Mouse (Mus musculus): Measurements from ENCODE around the gene Itm2b. TPM values are rescaled to one million over a fixed set of nuclear protein-coding genes. Genes with fewer than 3 reads are reported as not detected.

Gene Itm2b
- total RNA-seq, 2 experiments from 2014 or later = 330 to 339 TPM

- DNase-seq = no peak
- intact Hi-C loops (cut with DNase I; ENCODE audit: low total_unique reads) = loop anchor here (5.0 kb wide), 1 partner anchor 41 kb away; no protein-coding TSS in a partner anchor
Observed at GRCm38 (mm10) chr14:73373606-73374005, 11.5 kb downstream of the Itm2b start.

DNA sequence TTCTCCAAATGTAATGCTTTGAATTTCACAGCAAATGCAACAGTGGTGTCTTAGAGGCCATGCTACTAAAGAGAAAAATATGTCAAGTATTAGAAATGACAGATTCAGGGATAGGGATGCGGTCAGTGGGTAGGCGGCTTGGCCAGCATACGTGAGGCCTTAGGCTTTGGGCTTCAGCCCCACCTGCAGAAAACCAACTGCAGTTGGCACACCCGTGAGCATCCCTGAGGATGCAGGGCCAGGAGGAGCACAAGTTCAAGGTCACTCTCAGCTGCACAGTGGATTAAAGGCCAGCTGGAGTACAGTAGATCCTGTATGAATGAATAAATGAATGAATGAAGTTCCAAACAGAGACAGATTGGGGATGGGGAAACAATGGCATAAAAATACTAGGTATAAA is 12.1 kb downstream of the Itm2b start:
- DNase-seq = no peak
- intact Hi-C loops (cut with DNase I; ENCODE audit: low total_unique reads) = loop anchor here (5.0 kb wide), 1 partner anchor 41 kb away; no protein-coding TSS in a partner anchor

DNA sequence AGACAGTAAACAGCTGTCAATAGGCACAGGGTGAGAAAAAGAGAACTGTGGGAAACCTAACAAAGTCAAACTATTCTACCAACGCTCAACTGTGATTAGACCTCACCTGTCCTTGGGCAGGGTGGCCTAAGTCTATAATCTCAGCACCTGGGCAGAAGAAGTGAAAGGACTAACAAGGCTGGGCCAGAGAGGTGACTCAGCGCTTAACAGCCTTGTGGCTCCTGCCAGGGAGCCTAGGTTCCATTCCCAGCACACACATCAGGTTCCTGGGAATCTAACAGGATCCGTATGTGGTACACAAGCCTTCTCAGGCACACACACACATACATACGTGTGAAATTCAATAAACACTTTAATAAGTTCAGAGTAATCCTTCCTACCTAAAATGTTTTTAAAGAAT is 13.5 kb downstream of the Itm2b start:
- DNase-seq = no peak
- intact Hi-C loops (cut with DNase I; ENCODE audit: low total_unique reads) = loop anchor here (5.0 kb wide), 1 partner anchor 39 kb away; no protein-coding TSS in a partner anchor

DNA sequence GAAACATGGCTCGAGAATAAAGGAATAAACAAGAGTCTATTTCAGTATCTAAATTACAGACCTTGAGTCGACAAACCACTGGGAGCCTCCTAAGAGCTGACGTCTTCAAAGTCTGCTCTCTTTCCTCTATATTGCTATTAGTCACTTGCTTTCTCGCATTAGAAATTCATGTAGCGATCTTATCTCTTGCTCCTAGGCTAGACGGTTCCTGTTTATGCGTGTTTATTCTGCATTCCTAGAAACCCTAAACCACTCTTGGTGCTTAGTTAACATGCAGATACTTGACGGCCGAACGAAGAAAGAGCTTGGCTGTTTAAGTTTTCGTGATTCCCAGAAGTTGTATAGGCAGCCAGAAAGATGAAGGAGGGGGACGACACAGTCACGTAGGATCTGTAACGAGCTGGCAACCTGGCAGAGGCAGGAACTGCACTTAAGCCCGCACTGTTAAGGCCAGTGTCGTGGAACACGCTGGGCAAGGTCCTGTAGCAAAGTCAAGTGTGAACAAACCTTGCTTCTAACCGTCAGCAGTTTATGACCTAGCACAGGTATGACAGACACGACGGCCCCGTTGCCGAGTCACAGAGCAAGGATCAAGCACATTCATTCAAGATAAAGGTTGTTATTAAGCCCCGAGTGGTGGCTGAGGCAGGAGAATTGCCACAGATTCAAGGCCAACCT is 14.3 kb downstream of the Itm2b start:
- no peak for DNase-seq
- intact Hi-C loops (cut with DNase I; ENCODE audit: low total_unique reads) = loop anchor here (5.0 kb wide), 1 partner anchor 39 kb away; no protein-coding TSS in a partner anchor

DNA sequence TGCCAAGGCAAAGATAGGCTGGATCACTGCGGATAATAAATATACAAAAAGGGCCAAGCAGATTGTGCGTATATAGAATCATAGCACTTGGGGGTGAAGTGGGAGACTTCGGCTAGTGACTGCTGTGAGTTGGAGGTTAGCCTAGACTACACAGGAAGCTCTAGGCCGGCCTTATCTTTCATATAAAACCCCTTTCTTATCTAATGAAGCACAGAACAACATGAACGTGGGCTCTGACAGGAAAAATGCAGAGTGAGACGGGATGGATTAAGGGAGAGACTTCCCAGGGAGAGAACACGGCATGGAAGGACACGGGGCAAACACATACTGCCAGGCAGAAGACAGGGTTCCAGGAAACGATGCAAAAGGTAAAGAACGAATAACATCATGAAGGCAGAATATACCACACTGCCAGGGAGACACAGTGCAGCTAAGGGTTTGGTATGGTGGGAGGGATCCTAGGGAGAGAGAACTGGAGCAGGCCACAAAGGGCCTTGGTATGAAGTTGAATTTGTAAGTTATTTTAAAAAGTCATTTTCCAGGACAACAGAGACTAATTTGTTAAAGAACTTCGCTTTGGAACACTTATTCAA is 14.9 kb downstream of the Itm2b start:
- intact Hi-C loops (cut with DNase I; ENCODE audit: low total_unique reads) = loop anchor here (5.0 kb wide), 1 partner anchor 38 kb away; no protein-coding TSS in a partner anchor
- no peak for DNase-seq

GRCm38 (mm10) chr14:73369634-73370033 is 15.5 kb downstream of the Itm2b start:
- intact Hi-C loops (cut with DNase I; ENCODE audit: low total_unique reads) = loop anchor here (5.0 kb wide), 1 partner anchor 37 kb away; no protein-coding TSS in a partner anchor
- DNase-seq = no peak

GRCm38 (mm10) chr14:73368966-73369365 is 16.1 kb downstream of the Itm2b start:
- intact Hi-C loops (cut with DNase I; ENCODE audit: low total_unique reads) = no loop called here
- no peak for DNase-seq

DNA sequence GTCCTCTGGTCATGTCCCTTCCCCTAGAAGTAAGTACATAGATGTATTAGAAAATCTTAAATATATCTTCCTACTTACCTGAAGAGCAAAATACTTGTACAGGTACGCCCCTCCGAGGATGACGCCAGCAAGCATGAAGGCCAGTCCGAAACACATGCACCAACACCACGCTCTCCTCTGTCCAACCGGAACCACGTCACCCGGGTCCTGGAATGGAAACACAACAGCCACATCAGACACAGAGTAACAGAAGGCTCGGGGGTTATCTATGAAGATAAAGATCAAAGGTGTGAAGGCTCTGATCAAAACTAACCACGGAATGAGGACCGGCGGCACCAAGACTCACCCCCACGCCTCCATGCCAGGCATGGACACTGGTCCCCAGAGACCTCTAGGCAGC is 16.9 kb downstream of the Itm2b start:
- intact Hi-C loops (cut with DNase I; ENCODE audit: low total_unique reads) = no loop called here
- no peak for DNase-seq

GRCm38 (mm10) chr14:73366278-73366677 is 18.8 kb downstream of the Itm2b start:
- intact Hi-C loops (cut with DNase I; ENCODE audit: low total_unique reads) = no loop called here
- DNase-seq = no peak

GRCm38 (mm10) chr14:73363782-73364181 is 21.3 kb downstream of the Itm2b start:
- intact Hi-C loops (cut with DNase I; ENCODE audit: low total_unique reads) = no loop called here
- DNase-seq = no peak

DNA sequence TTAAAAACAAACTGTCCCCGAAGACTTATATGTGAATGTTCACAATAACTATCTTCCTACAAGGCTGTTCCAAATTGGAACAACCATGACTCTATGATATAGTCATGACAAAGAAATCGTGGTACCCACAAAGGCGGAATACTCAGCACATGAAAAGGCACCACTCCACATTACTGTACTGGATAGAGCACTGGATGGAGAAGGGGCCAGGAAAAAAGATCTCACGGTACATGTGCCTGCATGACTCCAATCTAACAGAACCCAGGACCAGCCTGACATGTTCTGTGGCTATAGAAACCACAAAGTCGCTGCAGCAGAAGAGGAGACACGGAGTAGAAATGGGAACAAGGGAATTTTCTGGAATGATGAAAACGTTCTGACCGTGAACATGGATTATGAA is 30.4 kb downstream of the Itm2b start:
- intact Hi-C loops (cut with DNase I; ENCODE audit: low total_unique reads) = no loop called here
- no peak for DNase-seq

- intact Hi-C loops (cut with DNase I; ENCODE audit: low total_unique reads) = no loop called here
- DNase-seq = no peak
Observed at GRCm38 (mm10) chr14:73351118-73351517, 34.0 kb downstream of the Itm2b start.

DNA sequence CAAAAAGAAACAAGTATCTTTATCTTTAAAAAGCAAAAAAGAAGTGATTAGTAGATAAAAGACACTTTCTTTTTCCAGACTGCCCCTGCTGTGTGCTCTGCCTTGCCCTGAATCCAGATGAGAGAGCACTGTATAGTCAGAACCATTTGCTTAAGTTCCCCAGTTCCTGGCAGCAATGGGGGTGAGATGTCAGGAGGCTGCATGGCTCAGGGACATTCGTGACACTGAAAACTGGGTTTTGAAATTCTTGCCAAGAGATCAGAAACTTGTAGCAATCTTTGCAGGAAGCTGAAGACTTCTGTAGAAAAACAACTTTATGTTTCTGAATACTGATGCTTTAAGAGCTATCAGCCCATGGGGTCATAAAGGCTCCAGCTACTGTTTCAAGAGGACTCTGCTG is 35.1 kb downstream of the Itm2b start:
- DNase-seq = no peak
- intact Hi-C loops (cut with DNase I; ENCODE audit: low total_unique reads) = no loop called here

- no peak for DNase-seq
- intact Hi-C loops (cut with DNase I; ENCODE audit: low total_unique reads) = no loop called here
Observed at GRCm38 (mm10) chr14:73349061-73349670, 35.9 kb downstream of the Itm2b start.

- intact Hi-C loops (cut with DNase I; ENCODE audit: low total_unique reads) = no loop called here
- DNase-seq = no peak
Observed at GRCm38 (mm10) chr14:73347302-73347701, 37.8 kb downstream of the Itm2b start.

DNA sequence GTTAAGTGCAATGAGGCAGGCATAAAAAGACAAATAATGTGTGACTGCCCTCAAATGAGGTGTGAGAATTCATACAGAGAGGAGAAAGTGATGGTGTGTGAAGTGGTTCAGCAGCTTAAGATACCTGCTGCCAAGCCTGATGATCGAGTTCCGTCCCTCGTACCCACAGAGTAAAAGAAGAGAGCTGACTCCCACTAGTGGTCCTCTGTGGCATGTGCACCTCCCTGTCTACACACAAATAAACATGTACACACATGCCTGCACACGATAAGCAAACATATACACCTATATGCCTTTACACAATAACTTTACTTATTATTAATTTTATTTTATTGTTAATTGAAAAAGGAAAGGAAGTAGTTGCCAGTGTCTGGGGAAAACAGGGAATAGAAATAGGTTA is 39.5 kb downstream of the Itm2b start:
- intact Hi-C loops (cut with DNase I; ENCODE audit: low total_unique reads) = no loop called here
- no peak for DNase-seq

- no peak for DNase-seq
- intact Hi-C loops (cut with DNase I; ENCODE audit: low total_unique reads) = no loop called here
Observed at GRCm38 (mm10) chr14:73340051-73340755, 44.9 kb downstream of the Itm2b start.

- DNase-seq = no peak
- intact Hi-C loops (cut with DNase I; ENCODE audit: low total_unique reads) = no loop called here
Observed at GRCm38 (mm10) chr14:73339615-73340014, 45.5 kb downstream of the Itm2b start.

DNA sequence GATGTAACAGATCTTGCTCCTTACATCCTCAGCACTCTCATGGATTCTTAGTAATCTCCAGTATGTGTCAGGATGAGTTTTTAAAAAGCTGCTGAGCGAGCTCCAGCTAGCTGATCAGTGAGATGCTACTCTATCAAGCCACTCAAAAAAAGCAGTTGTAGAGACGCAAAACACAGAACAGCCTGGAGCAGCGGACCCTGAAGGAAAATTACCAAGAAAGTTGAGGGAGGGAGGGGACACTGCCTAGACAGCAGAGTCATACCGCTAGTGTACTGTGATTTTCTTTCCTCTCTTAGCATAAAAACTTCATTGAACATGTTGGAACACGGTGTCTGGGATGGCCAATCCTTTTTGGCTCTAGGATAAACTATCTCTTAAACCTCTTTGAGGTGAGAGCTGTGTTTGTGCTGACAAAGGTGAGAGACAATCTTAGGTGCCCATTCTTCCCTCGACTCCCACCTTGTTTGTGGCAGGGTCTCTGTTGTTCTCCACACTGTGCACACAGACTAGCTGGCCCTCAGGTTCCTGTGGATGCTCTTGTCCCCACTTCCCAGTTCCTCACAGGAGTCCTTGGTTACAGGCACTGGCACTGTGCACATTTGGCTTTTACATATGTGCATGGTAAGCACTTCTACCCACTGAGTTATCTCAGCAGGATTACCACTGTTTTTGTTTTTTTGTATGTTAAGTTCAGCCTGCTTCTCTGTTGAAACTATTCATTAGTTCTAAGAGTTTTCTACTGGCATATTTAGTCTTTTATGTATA is 48.6 kb downstream of the Itm2b start:
- intact Hi-C loops (cut with DNase I; ENCODE audit: low total_unique reads) = no loop called here
- no peak for DNase-seq
